Mouse (Mus musculus) spleen, adult 2 months (tissue): Measurements from ENCODE around the gene 4930558C23Rik. TPM values are rescaled to one million over a fixed set of nuclear protein-coding genes. Genes with fewer than 3 reads are reported as not detected.
"Not testable (repeated sequence)": the region's sequence is repeated elsewhere in the genome, so short reads cannot be mapped to it uniquely, and the experiment has no call there.

ENCODE experiments used
- DNase-seq, 2 experiments: peaks; one replicate each; pipeline versions ENCODE4 v3.0.0 to v3.0.0-alpha.2; 2012 to 2021; ENCODE audit warnings: low spot score in 2 of 2, low read depth in 1 of 2
- H3K27ac ChIP-seq: fragments of 200-500 bp; 2 replicates; pipeline ENCODE4 v1.5.1; 2012; ENCODE audit warnings: low read length, inconsistent platforms; ENCODE audit not compliant: insufficient read depth
- H3K27me3 ChIP-seq: fragments of 200-500 bp; 2 replicates; pipeline ENCODE4 v1.6.1; 2012; ENCODE audit warnings: mild to moderate bottlenecking, moderate library complexity, low read length, inconsistent platforms; ENCODE audit not compliant: control insufficient read depth, insufficient read depth
- H3K36me3 ChIP-seq: fragments of 200-500 bp; 2 replicates; pipeline ENCODE4 v1.6.1; 2012; ENCODE audit warnings: mild to moderate bottlenecking, low read length, inconsistent platforms; ENCODE audit not compliant: control insufficient read depth, insufficient read depth
- H3K4me1 ChIP-seq: fragments of 200-500 bp; 2 replicates; pipeline ENCODE4 v1.6.1; 2011; ENCODE audit warnings: inconsistent platforms; ENCODE audit not compliant: control insufficient read depth, insufficient read depth, insufficient read length
- H3K4me3 ChIP-seq: fragments of 200-500 bp; 2 replicates; pipeline ENCODE4 v1.5.1; 2011; ENCODE audit warnings: mild to moderate bottlenecking, inconsistent platforms; ENCODE audit not compliant: insufficient read depth, insufficient read length; ENCODE audit errors: extremely low read depth
- CTCF ChIP-seq: fragments of 200-500 bp; IDR thresholded peaks from 2 replicates; pipeline ENCODE4 v1.5.1; 2011; ENCODE audit warnings: mild to moderate bottlenecking, inconsistent platforms; ENCODE audit not compliant: insufficient read depth, insufficient read length, insufficient replicate concordance; ENCODE audit errors: extremely low read depth
- POLR2A ChIP-seq: fragments of 200-500 bp; IDR thresholded peaks from 2 replicates; pipeline ENCODE4 v1.6.1; 2011; ENCODE audit warnings: low read depth, low read length, inconsistent platforms
- WGBS: fragments of 180-500 bp; shearing (Covaris S2); methylation state at CpG from one replicate; pipeline ENCODE4 v1.1.7; 2018; 5-methylcytosine and 5-hydroxymethylcytosine counted together
- polyA plus RNA-seq: library from polyadenylated mRNA; depleted of rRNA; stranded (reverse); fragments of >200 nt; gene quantifications from 2 replicates; pipeline ENCODE4 v1.2.3, GENCODE M21; 2012

4930558C23Rik gene
- polyA plus RNA-seq, 1 experiment = not detected

GRCm38 (mm10) chr3:95370101-95370500 lies 32.5 kb downstream of the 4930558C23Rik start:
- Histone ChIP-seq H3K36me3 (no peaks in the 10 kb centered on the region), H3K4me3 (no peak overlapping the region), H3K27me3 (no peaks in the 10 kb centered on the region), H3K4me1 (no peaks in the 10 kb centered on the region), H3K27ac (no peak overlapping the region)
- no peak for TF ChIP-seq CTCF
- TF ChIP-seq POLR2A = no peak
- DNase-seq = no peak

- not testable (repeated sequence) for H3K36me3 ChIP-seq, H3K27me3 ChIP-seq, H3K4me3 ChIP-seq, H3K27ac ChIP-seq, DNase-seq, H3K4me1 ChIP-seq
- 74% methylated on average over 3 of the region's 3 CpGs for WGBS
Observed at GRCm38 (mm10) chr3:95360276-95360675, 42.4 kb downstream of the 4930558C23Rik start.

GRCm38 (mm10) chr3:95357746-95358145 lies 44.9 kb downstream of the 4930558C23Rik start:
- H3K27me3 ChIP-seq = no peaks in the 10 kb centered on the region
- no peak overlapping the region for H3K27ac ChIP-seq
- no peak for DNase-seq
- 91% methylated on average over 2 of the region's 2 CpGs for WGBS
- no peak overlapping the region for H3K4me3 ChIP-seq
- H3K36me3 ChIP-seq = 0 out of 2 replicates have a peak, but pooled peaks cover 2% of the 10 kb centered on the region
- H3K4me1 ChIP-seq = no peaks in the 10 kb centered on the region
- TF ChIP-seq CTCF (no peak), POLR2A (no peak)

GRCm38 (mm10) chr3:95356701-95357449 lies 45.8 kb downstream of the 4930558C23Rik start, which contains the start of gene Setdb1:
Gene Setdb1, minus strand, starts transcription at chr3:95357202.
- not testable (repeated sequence) for H3K4me1 ChIP-seq, H3K27ac ChIP-seq, H3K36me3 ChIP-seq, H3K27me3 ChIP-seq
- DNase-seq = peak; percentile 78 to 93
- H3K4me3 ChIP-seq = peak within 1 kb of the TSS; percentile 60
- under 1% methylated on average over 28 of the region's 57 CpGs for WGBS

- WGBS = 16% methylated on average over 11 of the region's 19 CpGs
- not testable (repeated sequence) for DNase-seq, H3K27me3 ChIP-seq, H3K27ac ChIP-seq, H3K36me3 ChIP-seq, H3K4me1 ChIP-seq
- peak overlapping the region; percentile 23; the same call in 1 of the 2 replicates for H3K4me3 ChIP-seq
Observed at GRCm38 (mm10) chr3:95355911-95356544, 46.6 kb downstream of the 4930558C23Rik start.

- TF ChIP-seq CTCF = peak; percentile 23; the same call in 1 of the 2 replicates
- TF ChIP-seq POLR2A = no peak
- DNase-seq = peak in 1 of 2 experiments; percentile 37
- H3K36me3 ChIP-seq = peaks cover 22% of the 10 kb centered on the region
Observed at GRCm38 (mm10) chr3:95349491-95349890, 53.1 kb downstream of the 4930558C23Rik start.

GRCm38 (mm10) chr3:95348343-95348742 lies 54.3 kb downstream of the 4930558C23Rik start:
- not testable (repeated sequence) for H3K4me1 ChIP-seq, H3K4me3 ChIP-seq, H3K27me3 ChIP-seq, DNase-seq, H3K27ac ChIP-seq
- 96% methylated on average over 5 of the region's 5 CpGs for WGBS
- H3K36me3 ChIP-seq = peaks cover 24% of the 10 kb centered on the region

More at GRCm38 (mm10) chr3:95349491-95349890, 53.1 kb downstream of the 4930558C23Rik start:
- Histone ChIP-seq H3K4me3 (no peak overlapping the region), H3K4me1 (no peaks in the 10 kb centered on the region), H3K27me3 (no peaks in the 10 kb centered on the region), H3K27ac (no peak overlapping the region)
